Mouse (Mus musculus): Measurements from ENCODE around the gene Pced1a.

DNA sequence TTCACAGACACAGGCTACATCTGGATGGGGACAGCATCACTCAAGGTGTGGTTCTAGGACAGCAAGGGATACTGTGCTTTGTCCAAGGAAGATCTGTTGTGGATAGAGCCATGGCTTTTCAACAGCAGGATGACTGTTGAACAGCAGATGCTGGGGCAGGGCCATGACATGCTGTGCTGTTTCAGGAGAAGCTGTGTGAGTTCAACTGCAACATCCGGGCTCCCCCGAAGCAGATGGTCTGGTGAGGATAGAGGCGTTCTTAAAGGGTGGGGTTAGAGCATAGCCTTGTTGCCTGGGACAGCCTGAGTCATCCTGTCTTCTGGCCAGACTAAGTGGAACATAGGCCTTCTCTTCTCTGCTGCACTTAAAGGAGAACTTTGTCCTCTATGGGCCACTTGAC is 14.4 kb upstream of the Pced1a start:
- TF ChIP-seq TAL1 (IDR thresholded peaks at IDR 0.05; ENCODE audit: low read length) (no peak), GATA1 (IDR thresholded peaks at IDR 0.05; ENCODE audit: low read length) (no peak)

Data from erythroblast, embryonic 14.5 days (primary cell).